Mouse (Mus musculus) embryonic stem cell, embryonic (primary cell): Measurements from ENCODE around the gene Adipor2.
"Not testable (repeated sequence)": the region's sequence is repeated elsewhere in the genome, so short reads cannot be mapped to it uniquely, and the experiment has no call there.

ENCODE experiments used
- CTCF ChIA-PET, 4 experiments: fragments of 300-600 bp in 2 of 4; fragments of 350-600 bp in 2 of 4; sonication (Branson Sonifier 250); formaldehyde crosslinking; loops; one replicate each; lab custom pipeline; 2022; ENCODE audit warnings: inconsistent platforms in 2 of 4; lab: Charles Lee
- POLR2A ChIA-PET, 4 experiments: fragments of 300-600 bp in 2 of 4; fragments of 350-600 bp in 2 of 4; sonication (Branson Sonifier 250); formaldehyde crosslinking; loops; one replicate each; lab custom pipeline; 2022; ENCODE audit warnings: antibody characterized with exemption in 4 of 4, inconsistent platforms in 1 of 4; lab: Charles Lee

The Adipor2 gene

GRCm38 (mm10) chr6:119386421-119386820, 31.1 kb downstream of the Adipor2 start:
- POLR2A ChIA-PET = interaction anchor here in 2 of 4 experiments (0.5 to 3.3 kb wide), 6 partner anchors 10 to 262 kb away, joined by 3 to 21 read pairs (median 4); partner anchors contain the start of gene Adipor2 (in 1 of the 2)
- CTCF ChIA-PET = interaction anchor here in 3 of 4 experiments (1.1 to 1.4 kb wide), 3 partner anchors 12 to 167 kb away, joined by 3 to 5 read pairs (median 4); no protein-coding TSS in a partner anchor

GRCm38 (mm10) chr6:119385668-119386067, 31.8 kb downstream of the Adipor2 start:
- ChIA-PET POLR2A (interaction anchor here in 3 of 4 experiments (0.6 to 3.3 kb wide), 15 partner anchors 9 to 287 kb away, joined by 3 to 21 read pairs (median 3); partner anchors contain the start of gene Adipor2 (in 1 of the 3)), CTCF (interaction anchor here (0.5 to 1.4 kb wide), 16 partner anchors 10 to 525 kb away, joined by 3 to 6 read pairs (median 4); partner anchors contain the start of gene Lrtm2 (in 1 of the 4))

- POLR2A ChIA-PET = interaction anchor here in 1 of 4 experiments (0.9 to 2.4 kb wide), 4 partner anchors 11 to 159 kb away, joined by 3 to 8 read pairs (median 4); no protein-coding TSS in a partner anchor
- CTCF ChIA-PET = interaction anchor here in 1 of 4 experiments (1.6 kb wide), 1 partner anchor 66 kb away, joined by 6 read pairs; no protein-coding TSS in a partner anchor
These were observed 38.9 kb downstream of the Adipor2 start for GRCm38 (mm10) chr6:119378631-119379030.

- CTCF ChIA-PET = interaction anchor here in 3 of 4 experiments (0.7 to 1.8 kb wide), 4 partner anchors 18 to 67 kb away, joined by 3 to 11 read pairs (median 5); no protein-coding TSS in a partner anchor
- POLR2A ChIA-PET = interaction anchor here in 2 of 4 experiments (0.7 to 2.4 kb wide), 10 partner anchors 9 to 158 kb away, joined by 3 to 8 read pairs (median 4); no protein-coding TSS in a partner anchor
These were observed 39.9 kb downstream of the Adipor2 start for GRCm38 (mm10) chr6:119377613-119378012.

- ChIA-PET CTCF (interaction anchor here in 3 of 4 experiments (0.7 to 1.1 kb wide), 3 partner anchors 10 to 1383 kb away, joined by 4 to 7 read pairs (median 5); no protein-coding TSS in a partner anchor), POLR2A (interaction anchor here in 2 of 4 experiments (0.8 to 2.9 kb wide), 8 partner anchors 9 to 56 kb away, joined by 3 to 21 read pairs (median 4); no protein-coding TSS in a partner anchor)
These were observed 42.5 kb downstream of the Adipor2 start for GRCm38 (mm10) chr6:119375035-119375434.

- CTCF ChIA-PET = interaction anchor here (0.5 to 1.3 kb wide), 10 partner anchors 10 to 746 kb away, joined by 3 to 4 read pairs (median 3); no protein-coding TSS in a partner anchor
- POLR2A ChIA-PET = interaction anchor here in 2 of 4 experiments (0.5 to 2.0 kb wide), 14 partner anchors 8 to 245 kb away, joined by 3 to 8 read pairs (median 4); no protein-coding TSS in a partner anchor
These were observed 44.4 kb downstream of the Adipor2 start for GRCm38 (mm10) chr6:119373000-119373705.

- CTCF ChIA-PET = interaction anchor here (0.6 to 1.3 kb wide), 6 partner anchors 11 to 153 kb away, joined by 3 to 4 read pairs (median 4); no protein-coding TSS in a partner anchor
- POLR2A ChIA-PET = interaction anchor here in 2 of 4 experiments (0.8 to 2.0 kb wide), 12 partner anchors 7 to 244 kb away, joined by 3 to 8 read pairs (median 4); no protein-coding TSS in a partner anchor
These were observed 45.3 kb downstream of the Adipor2 start for GRCm38 (mm10) chr6:119372237-119372636.

- CTCF ChIA-PET = interaction anchor here in 2 of 4 experiments (0.6 to 1.0 kb wide), 2 partner anchors 14 to 72 kb away, joined by 3 to 4 read pairs; no protein-coding TSS in a partner anchor
These were observed 45.9 kb downstream of the Adipor2 start for GRCm38 (mm10) chr6:119371624-119372023.

GRCm38 (mm10) chr6:119367382-119367781, 50.1 kb downstream of the Adipor2 start:
- ChIA-PET CTCF (interaction anchor here in 1 of 4 experiments (1.7 kb wide), 1 partner anchor 1119 kb away, joined by 5 read pairs; no protein-coding TSS in a partner anchor), POLR2A (interaction anchor here in 1 of 4 experiments (2.0 kb wide), 1 partner anchor 11 kb away, joined by 7 read pairs; no protein-coding TSS in a partner anchor)

More at GRCm38 (mm10) chr6:119371624-119372023, 45.9 kb downstream of the Adipor2 start:
- POLR2A ChIA-PET = interaction anchor here in 2 of 4 experiments (0.8 to 2.0 kb wide), 5 partner anchors 9 to 100 kb away, joined by 3 to 7 read pairs (median 5); no protein-coding TSS in a partner anchor

- CTCF ChIA-PET = interaction anchor here in 3 of 4 experiments (0.6 to 1.7 kb wide), 4 partner anchors 18 to 1119 kb away, joined by 3 to 5 read pairs (median 3); no protein-coding TSS in a partner anchor
- POLR2A ChIA-PET = interaction anchor here in 1 of 4 experiments (1.4 to 2.0 kb wide), 2 partner anchors 10 to 11 kb away, joined by 3 to 7 read pairs; no protein-coding TSS in a partner anchor
These were observed 50.7 kb downstream of the Adipor2 start for GRCm38 (mm10) chr6:119366800-119367199.

GRCm38 (mm10) chr6:119363593-119363992, 53.9 kb downstream of the Adipor2 start:
- POLR2A ChIA-PET = interaction anchor here in 2 of 4 experiments (0.7 to 2.1 kb wide), 7 partner anchors 9 to 130 kb away, joined by 3 to 8 read pairs (median 3); no protein-coding TSS in a partner anchor
- CTCF ChIA-PET = no interaction called here

GRCm38 (mm10) chr6:119360925-119361702, 56.4 kb downstream of the Adipor2 start:
- CTCF ChIA-PET = no interaction called here
- POLR2A ChIA-PET = no interaction called here

GRCm38 (mm10) chr6:119360250-119360649, 57.3 kb downstream of the Adipor2 start:
- CTCF ChIA-PET = not testable (repeated sequence)
- POLR2A ChIA-PET = interaction anchor here in 1 of 4 experiments (1.1 to 1.5 kb wide), 3 partner anchors 9 to 30 kb away, joined by 3 to 5 read pairs (median 4); no protein-coding TSS in a partner anchor

- POLR2A ChIA-PET = interaction anchor here in 1 of 4 experiments (1.0 to 1.3 kb wide), 3 partner anchors 81 to 142 kb away, joined by 3 to 5 read pairs (median 3); no protein-coding TSS in a partner anchor
- CTCF ChIA-PET = no interaction called here
These were observed 59.4 kb downstream of the Adipor2 start for GRCm38 (mm10) chr6:119358020-119358571.

- ChIA-PET POLR2A (interaction anchor here in 3 of 4 experiments (0.7 to 2.2 kb wide), 5 partner anchors 11 to 673 kb away, joined by 3 to 7 read pairs (median 5); no protein-coding TSS in a partner anchor), CTCF (interaction anchor here in 3 of 4 experiments (0.7 to 2.6 kb wide), 3 partner anchors 132 to 726 kb away, joined by 3 to 16 read pairs (median 5); no protein-coding TSS in a partner anchor)
These were observed 65.0 kb downstream of the Adipor2 start for GRCm38 (mm10) chr6:119352501-119352900.

- CTCF ChIA-PET = interaction anchor here in 3 of 4 experiments (0.6 to 2.6 kb wide), 8 partner anchors 13 to 132 kb away, joined by 3 to 16 read pairs (median 4); no protein-coding TSS in a partner anchor
- POLR2A ChIA-PET = interaction anchor here in 3 of 4 experiments (0.5 to 2.2 kb wide), 8 partner anchors 8 to 132 kb away, joined by 3 to 10 read pairs (median 4); no protein-coding TSS in a partner anchor
These were observed 65.8 kb downstream of the Adipor2 start for GRCm38 (mm10) chr6:119351656-119352055.
